Mouse (Mus musculus): Measurements from ENCODE around the gene Gm45062. TPM values are rescaled to one million over a fixed set of nuclear protein-coding genes. Genes with fewer than 3 reads are reported as not detected.
A peak's percentile ranks its signal among the peaks of the same experiment; 100 is the strongest.

Gene Gm45062
- polyA plus RNA-seq, 1 experiment, result not detected

DNA sequence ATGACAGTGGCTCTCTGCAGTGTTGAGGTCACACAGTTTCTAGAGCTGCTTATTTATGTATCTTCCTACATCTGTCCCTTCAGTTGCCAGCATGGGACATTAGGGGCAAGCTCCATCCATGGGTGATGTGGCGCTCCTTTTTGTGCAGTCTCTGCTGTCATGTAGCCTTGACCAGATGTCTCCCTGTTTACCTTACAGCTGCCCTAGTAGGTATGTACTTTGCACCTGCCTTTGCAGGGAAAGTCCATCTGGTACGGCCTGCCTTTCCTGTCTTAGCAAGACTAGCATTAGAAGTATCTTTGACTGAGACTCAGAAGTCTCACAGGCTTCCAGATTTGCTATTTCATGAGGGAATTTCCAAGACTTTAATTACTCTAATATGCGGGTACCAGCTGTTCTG, 11.8 kb downstream of the Gm45062 start:
- H3K27me3 ChIP-seq (ENCODE audit: control insufficient read depth, insufficient read depth, low read length), result no peaks in the 10 kb centered on the region
- H3K4me3 ChIP-seq (ENCODE audit: extremely low read depth, insufficient read depth, insufficient read length), result no peak overlapping the region
- peak overlapping the region; percentile 4; the same call in 1 of the 2 replicates for H3K27ac ChIP-seq (ENCODE audit: insufficient read depth, low read length)
- DNase-seq (ENCODE audit: low read depth in 1 of 2, low spot score in 2 of 2), result no peak
- H3K4me1 ChIP-seq (ENCODE audit: control insufficient read depth, insufficient read depth, insufficient read length), result no peaks in the 10 kb centered on the region
- H3K36me3 ChIP-seq (ENCODE audit: control insufficient read depth, insufficient read depth, low read length), result 0 out of 2 replicates have a peak, but pooled peaks cover 2% of the 10 kb centered on the region
- TF ChIP-seq POLR2A (IDR thresholded peaks at IDR 0.05; ENCODE audit: low read depth, low read length) (no peak), CTCF (IDR thresholded peaks at IDR 0.05; ENCODE audit: extremely low read depth, insufficient read depth, insufficient read length, insufficient replicate concordance) (no peak)
- WGBS, result 93% methylated on average over 3 of the region's 3 CpGs

DNA sequence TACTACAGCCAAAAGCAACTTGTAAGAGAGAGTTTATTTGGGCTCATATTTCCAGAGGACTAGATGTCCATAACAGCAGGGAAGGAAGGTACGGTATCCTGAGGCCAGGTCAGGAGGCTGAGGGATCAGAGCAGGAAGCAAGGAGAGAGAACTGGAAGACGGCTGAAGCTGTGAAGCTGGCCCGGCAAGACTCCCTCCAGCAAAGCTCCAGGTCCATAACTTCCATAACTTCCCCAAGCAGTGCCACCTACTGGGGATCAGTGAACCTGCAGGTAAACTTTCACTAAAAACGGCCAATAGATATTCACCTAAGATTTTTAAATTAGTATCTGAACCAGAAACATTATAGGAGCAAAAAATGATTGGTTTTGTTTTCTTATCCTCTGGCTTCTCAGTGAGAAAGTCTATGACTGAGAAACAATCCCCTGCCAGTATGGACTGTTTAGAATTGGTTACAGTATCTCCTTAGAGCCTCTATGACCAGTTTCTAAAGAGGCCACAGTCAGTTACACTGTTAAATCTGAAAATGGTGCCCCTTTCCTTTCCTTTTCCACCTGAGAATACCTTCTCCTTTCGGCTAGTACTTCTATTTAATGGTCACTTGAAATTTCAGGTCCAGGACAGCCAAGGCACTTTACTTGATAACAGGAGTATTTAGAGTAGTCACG, 15.3 kb downstream of the Gm45062 start:
- H3K4me1 ChIP-seq (ENCODE audit: control insufficient read depth, insufficient read depth, insufficient read length), result no peaks in the 10 kb centered on the region
- H3K27ac ChIP-seq (ENCODE audit: insufficient read depth, low read length), result no peak overlapping the region
- no peaks in the 10 kb centered on the region for H3K27me3 ChIP-seq (ENCODE audit: control insufficient read depth, insufficient read depth, low read length)
- 44% methylated on average over 6 of the region's 6 CpGs for WGBS
- DNase-seq (ENCODE audit: low read depth in 1 of 2, low spot score in 2 of 2), result peak; percentile 25 to 44
- H3K36me3 ChIP-seq (ENCODE audit: control insufficient read depth, insufficient read depth, low read length), result 0 out of 2 replicates have a peak, but pooled peaks cover 2% of the 10 kb centered on the region
- no peak overlapping the region for H3K4me3 ChIP-seq (ENCODE audit: extremely low read depth, insufficient read depth, insufficient read length)
- TF ChIP-seq POLR2A (IDR thresholded peaks at IDR 0.05; ENCODE audit: low read depth, low read length) (no peak), CTCF (IDR thresholded peaks at IDR 0.05; ENCODE audit: extremely low read depth, insufficient read depth, insufficient read length, insufficient replicate concordance) (peak; percentile 51; the same call in 1 of the 2 replicates)

- no peak overlapping the region for H3K4me3 ChIP-seq (ENCODE audit: extremely low read depth, insufficient read depth, insufficient read length)
- 0 out of 2 replicates have a peak, but pooled peaks cover 2% of the 10 kb centered on the region for H3K36me3 ChIP-seq (ENCODE audit: control insufficient read depth, insufficient read depth, low read length)
- TF ChIP-seq POLR2A (IDR thresholded peaks at IDR 0.05; ENCODE audit: low read depth, low read length) (no peak), CTCF (IDR thresholded peaks at IDR 0.05; ENCODE audit: extremely low read depth, insufficient read depth, insufficient read length, insufficient replicate concordance) (peak; percentile 4; the same call in 1 of the 2 replicates)
- H3K27ac ChIP-seq (ENCODE audit: insufficient read depth, low read length), result no peak overlapping the region
- H3K4me1 ChIP-seq (ENCODE audit: control insufficient read depth, insufficient read depth, insufficient read length), result no peaks in the 10 kb centered on the region
- DNase-seq (ENCODE audit: low read depth in 1 of 2, low spot score in 2 of 2), result peak; percentile 54 to 79
- 12% methylated on average over 1 of the region's 1 CpGs for WGBS
- no peaks in the 10 kb centered on the region for H3K27me3 ChIP-seq (ENCODE audit: control insufficient read depth, insufficient read depth, low read length)
These were observed 15.8 kb downstream of the Gm45062 start for GRCm38 (mm10) chr6:8275098-8275497.

DNA sequence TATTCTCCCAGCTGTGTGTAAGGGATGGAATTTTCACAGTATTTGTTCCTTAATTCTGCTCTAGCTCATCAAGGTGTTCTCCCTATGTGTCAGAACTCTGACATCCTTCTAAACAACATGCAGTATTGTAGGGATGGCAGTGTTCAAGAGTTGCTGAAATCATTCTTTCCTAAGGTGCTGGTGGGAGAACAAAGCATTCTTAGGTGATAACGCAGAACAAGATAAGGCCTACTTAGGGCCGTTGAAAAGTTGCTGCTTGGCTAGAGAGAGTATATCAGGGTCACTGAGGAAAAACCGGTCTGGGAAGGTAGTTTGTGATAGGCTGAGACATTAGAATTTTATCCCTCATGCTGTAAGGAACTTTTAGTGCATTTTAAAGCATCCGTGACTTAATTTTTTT, 17.2 kb downstream of the Gm45062 start:
- Histone ChIP-seq H3K27me3 (ENCODE audit: control insufficient read depth, insufficient read depth, low read length) (no peaks in the 10 kb centered on the region), H3K4me1 (ENCODE audit: control insufficient read depth, insufficient read depth, insufficient read length) (no peaks in the 10 kb centered on the region), H3K4me3 (ENCODE audit: extremely low read depth, insufficient read depth, insufficient read length) (no peak overlapping the region), H3K27ac (ENCODE audit: insufficient read depth, low read length) (no peak overlapping the region), H3K36me3 (ENCODE audit: control insufficient read depth, insufficient read depth, low read length) (no peaks in the 10 kb centered on the region)
- DNase-seq (ENCODE audit: low read depth in 1 of 2, low spot score in 2 of 2), result no peak
- TF ChIP-seq POLR2A (IDR thresholded peaks at IDR 0.05; ENCODE audit: low read depth, low read length), result no peak
- no peak for TF ChIP-seq CTCF (IDR thresholded peaks at IDR 0.05; ENCODE audit: extremely low read depth, insufficient read depth, insufficient read length, insufficient replicate concordance)
- WGBS, result 81% methylated on average over 4 of the region's 4 CpGs

- Histone ChIP-seq H3K4me1 (ENCODE audit: control insufficient read depth, insufficient read depth, insufficient read length) (0 out of 2 replicates have a peak, but pooled peaks cover 2% of the 10 kb centered on the region), H3K4me3 (ENCODE audit: extremely low read depth, insufficient read depth, insufficient read length) (no peak overlapping the region), H3K27ac (ENCODE audit: insufficient read depth, low read length) (no peak overlapping the region), H3K36me3 (ENCODE audit: control insufficient read depth, insufficient read depth, low read length) (no peaks in the 10 kb centered on the region), H3K27me3 (ENCODE audit: control insufficient read depth, insufficient read depth, low read length) (no peaks in the 10 kb centered on the region)
- 86% methylated on average over 5 of the region's 5 CpGs for WGBS
- DNase-seq (ENCODE audit: low read depth in 1 of 2, low spot score in 2 of 2), result peak; percentile 11 to 26
- TF ChIP-seq CTCF (IDR thresholded peaks at IDR 0.05; ENCODE audit: extremely low read depth, insufficient read depth, insufficient read length, insufficient replicate concordance) (peak; percentile 19; the same call in 1 of the 2 replicates), POLR2A (IDR thresholded peaks at IDR 0.05; ENCODE audit: low read depth, low read length) (no peak)
These were observed 19.3 kb downstream of the Gm45062 start for GRCm38 (mm10) chr6:8278426-8279002.

GRCm38 (mm10) chr6:8283255-8283654, 24.0 kb downstream of the Gm45062 start:
- no peaks in the 10 kb centered on the region for H3K27me3 ChIP-seq (ENCODE audit: control insufficient read depth, insufficient read depth, low read length)
- peaks cover 4% of the 10 kb centered on the region; the same call in 1 of the 2 replicates for H3K4me1 ChIP-seq (ENCODE audit: control insufficient read depth, insufficient read depth, insufficient read length)
- no peak for DNase-seq (ENCODE audit: low read depth in 1 of 2, low spot score in 2 of 2)
- H3K36me3 ChIP-seq (ENCODE audit: control insufficient read depth, insufficient read depth, low read length), result no peaks in the 10 kb centered on the region
- TF ChIP-seq CTCF (IDR thresholded peaks at IDR 0.05; ENCODE audit: extremely low read depth, insufficient read depth, insufficient read length, insufficient replicate concordance), result no peak
- TF ChIP-seq POLR2A (IDR thresholded peaks at IDR 0.05; ENCODE audit: low read depth, low read length), result no peak
- WGBS, result 51% methylated on average over 4 of the region's 4 CpGs
- H3K4me3 ChIP-seq (ENCODE audit: extremely low read depth, insufficient read depth, insufficient read length), result no peak overlapping the region
- H3K27ac ChIP-seq (ENCODE audit: insufficient read depth, low read length), result no peak overlapping the region

Data from spleen, adult 2 months (tissue).